Mouse (Mus musculus): ENCODE measurements around the gene 4931417E11Rik. TPM values are rescaled to one million over a fixed set of nuclear protein-coding genes. Genes with fewer than 3 reads are reported as not detected.

4931417E11Rik gene
- polyA plus RNA-seq (2015; fragmentation: Nextera tagmentation; extraction: Ambion mirVana): not detected in 2 replicates

DNA sequence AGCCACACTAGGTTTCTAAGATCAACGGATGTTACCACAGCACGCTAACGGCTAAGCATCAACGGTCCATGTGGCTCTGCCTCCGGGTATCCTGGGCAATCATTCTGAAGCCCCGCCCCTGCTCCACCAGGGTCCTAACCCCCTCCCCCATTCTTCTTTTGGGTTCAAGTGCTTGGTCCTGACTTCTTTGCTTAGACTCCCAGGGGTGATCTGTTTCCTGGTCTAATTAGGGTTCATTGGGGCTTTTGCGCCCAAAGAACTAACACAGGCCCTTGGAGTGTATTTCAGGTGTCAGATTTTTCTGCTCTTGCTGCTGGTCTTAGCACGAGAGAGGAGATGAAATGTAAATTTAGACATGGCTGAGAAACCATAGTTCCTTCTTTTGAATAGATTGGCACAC lies at the start of gene 4931417E11Rik:
Gene 4931417E11Rik, minus strand, starts transcription at position 101 of the 400 bp plus-strand sequence.
- Histone ChIP-seq H3K27me3 (ENCODE audit: control insufficient read depth, insufficient read depth, low read depth, low read length) (no peaks in the 10 kb centered on the region), H3K4me1 (ENCODE audit: control insufficient read depth, low read depth, low read length) (no peaks in the 10 kb centered on the region), H3K36me3 (ENCODE audit: control insufficient read depth, insufficient read depth) (no peaks in the 10 kb centered on the region), H3K4me2 (ENCODE audit: low read depth, low read length) (no peak within 1 kb of the TSS), H3K4me3 (ENCODE audit: low read depth, low read length) (no peak within 1 kb of the TSS), H3K27ac (ENCODE audit: low read length) (no peak within 1 kb of the TSS), H3K9me3 (replicated peaks; ENCODE audit: control insufficient read depth, low read length) (no peaks in the 10 kb centered on the region), H3K9ac (ENCODE audit: low read depth, low read length) (no peak within 1 kb of the TSS)
- 77% methylated on average over 8 of the region's 8 CpGs for WGBS (ENCODE audit: insufficient replicate concordance)
- ATAC-seq (ENCODE audit: low read depth): no peak

- no peaks in the 10 kb centered on the region for H3K9me3 ChIP-seq (replicated peaks; ENCODE audit: control insufficient read depth, low read length)
- WGBS (ENCODE audit: insufficient replicate concordance): 23% methylated on average over 14 of the region's 14 CpGs
- no peak overlapping the region for H3K4me3 ChIP-seq (ENCODE audit: low read depth, low read length)
- no peak for ATAC-seq (ENCODE audit: low read depth)
- no peak overlapping the region for H3K4me2 ChIP-seq (ENCODE audit: low read depth, low read length)
- H3K9ac ChIP-seq (ENCODE audit: low read depth, low read length): no peak overlapping the region
- no peaks in the 10 kb centered on the region for H3K36me3 ChIP-seq (ENCODE audit: control insufficient read depth, insufficient read depth)
- no peaks in the 10 kb centered on the region for H3K27me3 ChIP-seq (ENCODE audit: control insufficient read depth, insufficient read depth, low read depth, low read length)
- no peak overlapping the region for H3K27ac ChIP-seq (ENCODE audit: low read length)
- H3K4me1 ChIP-seq (ENCODE audit: control insufficient read depth, low read depth, low read length): no peaks in the 10 kb centered on the region
Observed at GRCm38 (mm10) chr6:73517818-73518396, 48.4 kb upstream of the 4931417E11Rik start.

- H3K4me2 ChIP-seq (ENCODE audit: low read depth, low read length): no peak overlapping the region
- ATAC-seq (ENCODE audit: low read depth): no peak
- no peaks in the 10 kb centered on the region for H3K27me3 ChIP-seq (ENCODE audit: control insufficient read depth, insufficient read depth, low read depth, low read length)
- no peaks in the 10 kb centered on the region for H3K36me3 ChIP-seq (ENCODE audit: control insufficient read depth, insufficient read depth)
- no peaks in the 10 kb centered on the region for H3K9me3 ChIP-seq (replicated peaks; ENCODE audit: control insufficient read depth, low read length)
- no peak overlapping the region for H3K9ac ChIP-seq (ENCODE audit: low read depth, low read length)
- no peak overlapping the region for H3K27ac ChIP-seq (ENCODE audit: low read length)
- H3K4me1 ChIP-seq (ENCODE audit: control insufficient read depth, low read depth, low read length): no peaks in the 10 kb centered on the region
- no peak overlapping the region for H3K4me3 ChIP-seq (ENCODE audit: low read depth, low read length)
- 33% methylated on average over 1 of the region's 1 CpGs for WGBS (ENCODE audit: insufficient replicate concordance)
Observed at GRCm38 (mm10) chr6:73512907-73513306, 43.4 kb upstream of the 4931417E11Rik start.

DNA sequence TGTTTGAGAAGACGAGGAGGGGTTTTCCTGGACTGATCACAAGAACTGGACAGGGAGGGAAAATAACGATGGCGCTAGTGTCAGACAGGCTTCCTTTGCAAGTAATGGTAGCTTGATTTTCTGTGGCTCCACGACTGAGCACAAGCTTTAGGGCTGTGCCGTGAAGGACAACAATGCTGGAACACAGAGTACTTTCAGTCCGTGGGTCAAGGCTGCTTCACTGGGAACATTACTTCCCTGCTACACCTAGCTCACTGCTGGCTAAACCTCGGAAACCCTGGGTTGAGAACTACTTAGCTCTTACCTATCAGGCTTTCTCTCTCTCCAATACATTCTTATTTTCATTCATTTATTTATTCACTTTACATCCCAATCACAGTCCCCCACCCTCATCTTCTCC lies 30.2 kb upstream of the 4931417E11Rik start:
- Histone ChIP-seq H3K4me3 (ENCODE audit: low read depth, low read length) (no peak overlapping the region), H3K9ac (ENCODE audit: low read depth, low read length) (no peak overlapping the region), H3K36me3 (ENCODE audit: control insufficient read depth, insufficient read depth) (no peaks in the 10 kb centered on the region), H3K4me1 (ENCODE audit: control insufficient read depth, low read depth, low read length) (no peaks in the 10 kb centered on the region), H3K27me3 (ENCODE audit: control insufficient read depth, insufficient read depth, low read depth, low read length) (no peaks in the 10 kb centered on the region), H3K4me2 (ENCODE audit: low read depth, low read length) (no peak overlapping the region), H3K9me3 (replicated peaks; ENCODE audit: control insufficient read depth, low read length) (no peaks in the 10 kb centered on the region), H3K27ac (ENCODE audit: low read length) (no peak overlapping the region)
- 60% methylated on average over 7 of the region's 7 CpGs for WGBS (ENCODE audit: insufficient replicate concordance)
- ATAC-seq (ENCODE audit: low read depth): no peak

DNA sequence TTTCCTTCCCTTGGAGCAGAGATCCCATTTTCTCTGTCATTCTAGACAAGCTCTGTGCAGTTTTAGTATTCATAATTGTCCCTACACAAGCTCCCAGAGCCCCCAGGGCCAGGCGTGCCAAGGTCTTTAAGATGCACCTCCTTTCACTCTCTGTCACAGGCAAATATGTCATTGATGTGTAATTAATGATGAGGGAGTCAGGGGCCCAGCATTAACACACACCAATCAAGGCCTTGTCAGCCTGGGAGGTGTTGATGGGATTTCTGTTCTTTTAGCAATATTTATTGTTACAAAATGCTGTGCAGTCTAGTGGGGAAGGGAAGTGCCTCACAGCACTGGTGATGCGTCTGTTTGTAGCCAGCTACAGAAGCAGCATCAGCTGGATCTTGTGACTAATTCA lies 27.9 kb upstream of the 4931417E11Rik start:
- H3K9me3 ChIP-seq (replicated peaks; ENCODE audit: control insufficient read depth, low read length): no peaks in the 10 kb centered on the region
- no peak overlapping the region for H3K4me2 ChIP-seq (ENCODE audit: low read depth, low read length)
- H3K27ac ChIP-seq (ENCODE audit: low read length): no peak overlapping the region
- WGBS (ENCODE audit: insufficient replicate concordance): 50% methylated on average over 2 of the region's 2 CpGs
- ATAC-seq (ENCODE audit: low read depth): no peak
- H3K9ac ChIP-seq (ENCODE audit: low read depth, low read length): no peak overlapping the region
- no peaks in the 10 kb centered on the region for H3K36me3 ChIP-seq (ENCODE audit: control insufficient read depth, insufficient read depth)
- H3K4me1 ChIP-seq (ENCODE audit: control insufficient read depth, low read depth, low read length): no peaks in the 10 kb centered on the region
- H3K4me3 ChIP-seq (ENCODE audit: low read depth, low read length): no peak overlapping the region
- H3K27me3 ChIP-seq (ENCODE audit: control insufficient read depth, insufficient read depth, low read depth, low read length): no peaks in the 10 kb centered on the region

GRCm38 (mm10) chr6:73490524-73490923 lies 21.1 kb upstream of the 4931417E11Rik start:
- 82% methylated on average over 1 of the region's 1 CpGs for WGBS (ENCODE audit: insufficient replicate concordance)
- no peak for ATAC-seq (ENCODE audit: low read depth)
- H3K27ac ChIP-seq (ENCODE audit: low read length): no peak overlapping the region
- H3K36me3 ChIP-seq (ENCODE audit: control insufficient read depth, insufficient read depth): no peaks in the 10 kb centered on the region
- no peak overlapping the region for H3K4me3 ChIP-seq (ENCODE audit: low read depth, low read length)
- no peaks in the 10 kb centered on the region for H3K9me3 ChIP-seq (replicated peaks; ENCODE audit: control insufficient read depth, low read length)
- H3K27me3 ChIP-seq (ENCODE audit: control insufficient read depth, insufficient read depth, low read depth, low read length): no peaks in the 10 kb centered on the region
- no peak overlapping the region for H3K9ac ChIP-seq (ENCODE audit: low read depth, low read length)
- no peak overlapping the region for H3K4me2 ChIP-seq (ENCODE audit: low read depth, low read length)
- H3K4me1 ChIP-seq (ENCODE audit: control insufficient read depth, low read depth, low read length): no peaks in the 10 kb centered on the region

DNA sequence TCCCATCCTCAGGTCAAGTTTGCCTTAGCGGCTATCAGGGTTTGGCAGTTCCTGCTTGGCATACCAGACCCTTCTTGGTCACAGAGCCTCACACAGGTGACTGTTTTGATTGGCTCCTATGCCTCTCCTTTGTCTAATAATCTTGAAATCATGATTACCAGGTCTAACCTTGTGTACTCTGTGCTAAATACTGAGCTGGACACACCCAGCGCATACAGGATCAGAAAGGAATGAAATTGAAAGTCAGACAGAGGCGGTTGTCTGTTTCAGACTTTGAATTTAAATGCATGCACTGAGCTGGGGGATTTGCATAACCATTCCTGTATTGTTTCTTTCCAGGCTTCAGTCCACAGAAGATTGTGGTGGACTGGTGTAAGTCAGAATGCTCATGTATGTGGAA lies 16.1 kb upstream of the 4931417E11Rik start:
- Histone ChIP-seq H3K9ac (ENCODE audit: low read depth, low read length) (no peak overlapping the region), H3K27me3 (ENCODE audit: control insufficient read depth, insufficient read depth, low read depth, low read length) (no peaks in the 10 kb centered on the region), H3K36me3 (ENCODE audit: control insufficient read depth, insufficient read depth) (no peaks in the 10 kb centered on the region), H3K4me1 (ENCODE audit: control insufficient read depth, low read depth, low read length) (no peaks in the 10 kb centered on the region), H3K9me3 (replicated peaks; ENCODE audit: control insufficient read depth, low read length) (no peaks in the 10 kb centered on the region), H3K4me3 (ENCODE audit: low read depth, low read length) (no peak overlapping the region), H3K4me2 (ENCODE audit: low read depth, low read length) (no peak overlapping the region), H3K27ac (ENCODE audit: low read length) (no peak overlapping the region)
- no peak for ATAC-seq (ENCODE audit: low read depth)
- 50% methylated on average over 3 of the region's 3 CpGs for WGBS (ENCODE audit: insufficient replicate concordance)

GRCm38 (mm10) chr6:73466084-73466483 lies 3.4 kb downstream of the 4931417E11Rik start:
- ATAC-seq (ENCODE audit: low read depth): no peak
- Histone ChIP-seq H3K36me3 (ENCODE audit: control insufficient read depth, insufficient read depth) (no peaks in the 10 kb centered on the region), H3K9ac (ENCODE audit: low read depth, low read length) (no peak overlapping the region), H3K4me2 (ENCODE audit: low read depth, low read length) (no peak overlapping the region), H3K9me3 (replicated peaks; ENCODE audit: control insufficient read depth, low read length) (no peaks in the 10 kb centered on the region), H3K27me3 (ENCODE audit: control insufficient read depth, insufficient read depth, low read depth, low read length) (no peaks in the 10 kb centered on the region), H3K27ac (ENCODE audit: low read length) (no peak overlapping the region), H3K4me1 (ENCODE audit: control insufficient read depth, low read depth, low read length) (no peaks in the 10 kb centered on the region), H3K4me3 (ENCODE audit: low read depth, low read length) (no peak overlapping the region)
- 45% methylated on average over 3 of the region's 3 CpGs for WGBS (ENCODE audit: insufficient replicate concordance)

GRCm38 (mm10) chr6:73462543-73462942 lies 6.9 kb downstream of the 4931417E11Rik start:
- Histone ChIP-seq H3K36me3 (ENCODE audit: control insufficient read depth, insufficient read depth) (no peaks in the 10 kb centered on the region), H3K9ac (ENCODE audit: low read depth, low read length) (no peak overlapping the region), H3K9me3 (replicated peaks; ENCODE audit: control insufficient read depth, low read length) (no peaks in the 10 kb centered on the region), H3K4me3 (ENCODE audit: low read depth, low read length) (no peak overlapping the region), H3K27me3 (ENCODE audit: control insufficient read depth, insufficient read depth, low read depth, low read length) (no peaks in the 10 kb centered on the region), H3K4me2 (ENCODE audit: low read depth, low read length) (no peak overlapping the region), H3K4me1 (ENCODE audit: control insufficient read depth, low read depth, low read length) (no peaks in the 10 kb centered on the region), H3K27ac (ENCODE audit: low read length) (no peak overlapping the region)
- ATAC-seq (ENCODE audit: low read depth): no peak
- WGBS (ENCODE audit: insufficient replicate concordance): 54% methylated on average over 5 of the region's 5 CpGs
